Comparison of ENCODE assay signal across 21 mouse cellular contexts in the genomic region with DNA sequence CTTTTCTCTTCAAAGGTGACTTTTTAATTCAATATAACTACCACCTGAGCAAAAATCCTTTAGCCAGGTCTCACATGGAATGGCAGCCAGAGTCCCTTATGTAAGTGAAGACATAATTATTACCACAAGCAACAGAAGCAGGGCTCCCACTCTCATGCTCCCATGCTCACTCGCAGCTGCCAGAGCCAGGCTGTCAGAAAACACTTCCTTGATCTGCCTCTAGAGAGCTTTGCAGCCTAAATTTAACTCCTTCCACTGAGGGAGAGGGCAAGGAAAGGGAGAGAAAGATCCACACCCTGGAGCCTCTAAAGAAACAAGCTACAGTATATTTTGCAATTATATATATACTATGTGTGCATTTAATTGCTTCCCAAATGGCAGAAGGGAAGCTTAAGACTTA.
DNase-seq lines count a peak whose midpoint lies in the region; ATAC-seq and TF ChIP-seq lines count a peak whose summit lies in the region.
"Had no signal": no experiment of that assay in that cellular context is flagged by ENCODE, and none has a peak within 500 bp of the region (broad histone marks: within the 10 kb centered on the region; RNA-seq: fewer than 3 reads in every experiment).

No protein-coding gene starts in this region.

- H3K4me1 ChIP-seq in hindbrain, postnatal 0 days (ENCODE audit: insufficient read depth, low read length), result no peaks in the 10 kb centered on the region
- H3K4me1 ChIP-seq in hindbrain, embryonic 16.5 days (ENCODE audit: control insufficient read depth, insufficient read depth, low read depth, low read length), result no peaks in the 10 kb centered on the region
- H3K4me1 ChIP-seq in heart, embryonic 10.5 days, result no peaks in the 10 kb centered on the region
- H3K4me1 ChIP-seq: forebrain, embryonic 13.5 days; hindbrain, embryonic 12.5 days had no signal

- 11% methylated on average over 1 of the region's 1 CpGs for WGBS in hindbrain, postnatal 0 days
- 30% methylated on average over 1 of the region's 1 CpGs for WGBS in hindbrain, embryonic 16.5 days
- WGBS in heart, embryonic 10.5 days, result 14% methylated on average over 1 of the region's 1 CpGs

- no peak for ATAC-seq in hindbrain, postnatal 0 days
- ATAC-seq in hindbrain, embryonic 16.5 days, result no peak
- ATAC-seq: activated CD4-positive, CD25-positive, alpha-beta regulatory T cell, adult 4 months; forebrain, embryonic 13.5 days; forebrain, postnatal 0 days; Patski had no signal

- no peaks in the 10 kb centered on the region for H3K36me3 ChIP-seq in hindbrain, postnatal 0 days (ENCODE audit: insufficient read depth, low read length)
- no peaks in the 10 kb centered on the region for H3K36me3 ChIP-seq in hindbrain, embryonic 16.5 days (ENCODE audit: control insufficient read depth, insufficient read depth, low read length)
- no peaks in the 10 kb centered on the region for H3K36me3 ChIP-seq in heart, embryonic 10.5 days
- H3K36me3 ChIP-seq: embryonic facial prominence, embryonic 10.5 days; hindbrain, embryonic 12.5 days had no signal

- H3K27ac ChIP-seq in hindbrain, postnatal 0 days, result no peak overlapping the region
- no peak overlapping the region for H3K27ac ChIP-seq in hindbrain, embryonic 16.5 days (ENCODE audit: low read depth, low read length)
- no peak overlapping the region for H3K27ac ChIP-seq in left cerebral cortex, adult 2 months
- no peak overlapping the region for H3K27ac ChIP-seq in heart, embryonic 10.5 days
- H3K27ac ChIP-seq: embryonic facial prominence, embryonic 10.5 days; forebrain, embryonic 13.5 days; hindbrain, embryonic 12.5 days had no signal

- no peaks in the 10 kb centered on the region for H3K9me3 ChIP-seq in hindbrain, postnatal 0 days (ENCODE audit: low read length)
- no peaks in the 10 kb centered on the region for H3K9me3 ChIP-seq in hindbrain, embryonic 16.5 days (ENCODE audit: control insufficient read depth, low read length)
- H3K9me3 ChIP-seq in heart, embryonic 10.5 days, result no peaks in the 10 kb centered on the region
- H3K9me3 ChIP-seq: embryonic facial prominence, embryonic 10.5 days; forebrain, embryonic 13.5 days; hindbrain, embryonic 12.5 days had no signal

- H3K4me3 ChIP-seq in hindbrain, postnatal 0 days (ENCODE audit: low read length), result no peak overlapping the region
- H3K4me3 ChIP-seq in hindbrain, embryonic 16.5 days (ENCODE audit: low read length), result no peak overlapping the region
- H3K4me3 ChIP-seq in left cerebral cortex, adult 2 months, result no peak overlapping the region
- H3K4me3 ChIP-seq in heart, embryonic 10.5 days, result no peak overlapping the region
- H3K4me3 ChIP-seq: embryonic facial prominence, embryonic 10.5 days; forebrain, embryonic 13.5 days; hindbrain, embryonic 12.5 days had no signal

- DNase-seq in hindbrain, postnatal 0 days (ENCODE audit: low spot score), result no peak
- no peak for DNase-seq in left cerebral cortex, adult 2 months (ENCODE audit: extremely low spot score in 1 of 2, low spot score in 2 of 2)
- DNase-seq in left cerebral cortex, postnatal 10 days (ENCODE audit: extremely low spot score in 1 of 2, low spot score in 2 of 2), result no peak
- peak; percentile 51 for DNase-seq in brain, adult 2 months (ENCODE audit: low read depth, low spot score)
- peak; percentile 30 for DNase-seq in layer of hippocampus, adult 9-11 months
- no peak for DNase-seq in heart, embryonic 10.5 days (ENCODE audit: low spot score)
- DNase-seq: adrenal gland, postnatal 14 days; cerebellum, adult 18-20 months; cerebellum, adult 9-11 months; forebrain, postnatal 0 days; gastrocnemius, postnatal 36 days; heart, adult 11 months; heart, postnatal 10 days; heart, postnatal 4 days had no signal

- peak; percentile 16; the same call in 1 of the 2 replicates for TF ChIP-seq CTCF in hindbrain, postnatal 0 days (IDR thresholded peaks at IDR 0.05; ENCODE audit: low read depth)
- peak; percentile 7; the same call in 1 of the 2 replicates for TF ChIP-seq CTCF in left cerebral cortex, adult 2 months (IDR thresholded peaks at IDR 0.05)

- H3K4me2 ChIP-seq in hindbrain, postnatal 0 days (ENCODE audit: low read depth, low read length), result no peak overlapping the region
- H3K4me2 ChIP-seq in hindbrain, embryonic 16.5 days (ENCODE audit: low read length), result no peak overlapping the region
- H3K4me2 ChIP-seq: forebrain, embryonic 13.5 days; hindbrain, embryonic 12.5 days had no signal

- intact Hi-C loops in left cerebral cortex, adult 2 months (cut with DNase I), result loop anchor here (10.0 kb wide), 1 partner anchor 324 kb away; no protein-coding TSS in a partner anchor
- intact Hi-C loops in left cerebral cortex, postnatal 10 days (cut with DNase I), result no loop called here

- no peaks in the 10 kb centered on the region for H3K27me3 ChIP-seq in hindbrain, postnatal 0 days (ENCODE audit: insufficient read depth, low read length)
- no peaks in the 10 kb centered on the region for H3K27me3 ChIP-seq in hindbrain, embryonic 16.5 days (replicated peaks; ENCODE audit: control insufficient read depth, insufficient read depth, low read length)
- H3K27me3 ChIP-seq in heart, embryonic 10.5 days (ENCODE audit: insufficient read depth, poor library complexity, severe bottlenecking), result no peaks in the 10 kb centered on the region
- H3K27me3 ChIP-seq: CH12.LX; forebrain, embryonic 13.5 days; hindbrain, embryonic 12.5 days; Patski had no signal

- no peak overlapping the region for H3K9ac ChIP-seq in hindbrain, postnatal 0 days (replicated peaks; ENCODE audit: low read length)
- H3K9ac ChIP-seq in hindbrain, embryonic 16.5 days (ENCODE audit: low read depth, low read length), result no peak overlapping the region
- H3K9ac ChIP-seq: forebrain, embryonic 13.5 days; forebrain, postnatal 0 days; hindbrain, embryonic 12.5 days had no signal

Comparison
In these comparisons a context has a peak if more than half of its experiments do, and no peak if none do; other contexts are left out.
1. DNase-seq: peak in brain, adult 2 months (single experiment) and layer of hippocampus, adult 9-11 months (single experiment); none in hindbrain, postnatal 0 days (single experiment), left cerebral cortex, adult 2 months (0 of 2), left cerebral cortex, postnatal 10 days (0 of 2) and heart, embryonic 10.5 days (single experiment).